Mouse (Mus musculus) c-Kit-positive CD71-positive TER-119-negative erythroid progenitor cells, embryonic 14.5 days (primary cell): ENCODE results near the gene Gm20388.

Experiments
- DNase-seq: peaks from one replicate; pipeline ENCODE4 v3.0.0-alpha.2; 2013; ENCODE audit warnings: low read depth

The Gm20388 gene

DNA sequence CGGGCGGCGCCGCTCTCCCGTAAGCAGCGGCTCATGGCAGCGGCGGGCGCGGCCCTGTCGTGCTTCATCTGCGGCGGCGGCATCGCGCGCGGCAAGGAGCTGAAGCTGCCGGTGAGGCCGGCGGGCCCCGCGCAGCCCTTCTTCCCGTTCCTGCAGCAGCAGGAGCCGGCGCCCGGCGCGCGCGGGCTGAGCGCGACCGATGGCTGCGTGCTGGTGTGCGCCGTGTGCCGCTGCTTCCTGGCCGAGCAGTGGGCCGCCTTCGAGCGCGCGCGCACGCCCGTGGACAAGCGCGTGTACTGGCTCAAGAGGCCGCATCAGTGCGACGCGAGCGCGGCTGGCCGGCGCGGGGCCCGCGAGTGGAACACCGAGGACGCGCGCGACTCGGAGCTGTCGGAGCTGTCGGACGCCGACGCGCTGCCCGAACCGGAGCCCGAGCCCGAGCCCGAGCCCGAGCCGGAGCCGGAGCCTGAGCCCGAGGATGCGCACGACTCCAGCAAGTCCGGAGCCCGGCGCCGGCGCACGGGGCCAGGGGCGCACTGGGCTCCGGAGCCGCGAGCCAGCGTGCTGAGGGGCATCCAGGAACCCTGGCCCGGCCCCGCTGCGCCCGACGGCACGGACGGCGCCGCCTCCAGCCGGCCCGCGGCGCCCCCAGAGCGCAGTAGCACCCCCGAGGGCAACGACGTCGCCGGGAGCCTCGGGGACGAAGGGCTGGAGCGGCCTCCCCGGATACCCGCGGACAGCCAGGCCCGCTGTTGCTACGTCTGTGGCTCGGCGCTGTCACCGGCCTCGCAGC is 318.3 kb downstream of the Gm20388 start:
- DNase-seq = no peak

DNA sequence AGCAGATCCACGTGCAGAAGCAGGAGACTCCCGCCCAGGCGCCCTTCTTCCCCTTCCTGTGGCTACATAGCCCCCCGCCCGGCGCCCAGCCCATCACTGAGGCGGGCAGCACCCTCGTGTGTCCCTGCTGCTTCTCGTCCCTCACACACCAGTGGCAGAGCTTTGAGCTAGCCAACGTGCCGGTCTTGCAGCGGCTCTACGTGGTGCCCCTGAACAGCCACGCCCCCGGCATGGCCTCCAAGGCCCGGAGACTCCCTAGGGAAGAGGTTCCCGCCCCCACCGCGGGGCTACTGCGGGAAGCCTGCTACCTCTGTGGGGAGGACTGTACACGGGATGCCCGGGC is 318.9 kb downstream of the Gm20388 start:
- DNase-seq = no peak

GRCm38 (mm10) chr8:120230081-120230480 is 319.4 kb downstream of the Gm20388 start:
- no peak for DNase-seq

DNA sequence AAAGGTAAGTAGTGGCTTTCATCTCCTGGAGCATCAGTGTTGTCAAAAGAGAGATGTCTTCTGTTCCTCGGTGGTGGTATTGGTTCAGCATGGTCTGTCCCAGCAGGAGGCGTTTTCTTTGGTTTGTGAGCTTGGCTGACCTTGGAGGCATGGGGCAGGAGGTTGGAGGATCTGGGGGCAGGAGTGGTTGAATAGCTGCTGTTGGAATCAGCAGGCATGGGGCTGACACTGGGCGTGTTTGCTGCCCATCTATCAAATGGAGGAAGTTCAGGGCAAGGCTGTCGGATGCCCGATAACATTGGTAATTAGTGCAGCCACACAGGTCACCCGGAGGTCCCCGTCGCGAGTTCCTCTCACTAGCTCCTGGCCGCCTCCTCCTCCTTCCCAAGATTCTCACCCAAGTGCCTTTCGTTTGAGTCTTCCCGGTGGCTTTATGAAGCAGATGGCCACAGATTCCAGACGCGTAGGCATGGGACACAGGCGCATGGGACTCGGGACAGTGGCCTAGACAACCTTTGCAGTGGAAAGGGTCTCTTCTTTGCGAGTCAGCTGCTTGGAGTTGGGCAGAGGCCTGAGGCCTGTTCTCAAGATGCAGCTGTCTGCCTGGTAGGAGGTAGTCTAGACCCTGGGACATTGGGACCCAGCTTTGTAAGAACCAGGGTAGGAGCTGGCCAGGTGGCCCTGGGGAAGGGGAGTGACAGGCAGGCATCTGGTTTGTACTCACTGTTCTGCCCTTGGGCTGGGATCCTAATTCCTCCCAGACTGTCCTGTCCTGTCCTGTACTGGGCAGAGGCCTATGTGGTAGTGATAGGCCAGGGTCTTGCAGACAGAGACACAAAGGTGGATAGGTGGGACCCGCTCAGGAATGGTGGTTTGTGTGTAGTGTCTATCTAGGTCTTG is 320.3 kb downstream of the Gm20388 start:
- no peak for DNase-seq

DNA sequence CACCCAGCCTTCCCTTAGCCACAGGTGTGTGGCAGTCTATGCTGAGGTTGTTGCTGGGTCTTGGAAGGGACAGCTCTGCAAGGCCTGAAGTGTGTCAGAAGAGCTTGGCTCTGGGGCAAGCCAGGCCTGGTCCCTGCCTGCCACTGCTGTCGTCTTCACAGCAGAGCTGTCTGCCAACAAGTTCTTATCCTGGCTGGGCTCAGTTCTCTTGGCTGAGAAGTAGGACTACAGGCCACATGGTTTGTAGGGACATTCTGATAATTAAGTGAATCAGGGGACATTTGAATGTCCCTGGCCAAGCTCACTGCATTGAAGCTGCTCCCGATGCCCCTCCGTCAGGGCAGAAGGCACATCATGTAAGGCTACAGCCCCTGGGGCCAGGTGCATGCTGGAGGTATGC is 321.2 kb downstream of the Gm20388 start:
- no peak for DNase-seq

DNA sequence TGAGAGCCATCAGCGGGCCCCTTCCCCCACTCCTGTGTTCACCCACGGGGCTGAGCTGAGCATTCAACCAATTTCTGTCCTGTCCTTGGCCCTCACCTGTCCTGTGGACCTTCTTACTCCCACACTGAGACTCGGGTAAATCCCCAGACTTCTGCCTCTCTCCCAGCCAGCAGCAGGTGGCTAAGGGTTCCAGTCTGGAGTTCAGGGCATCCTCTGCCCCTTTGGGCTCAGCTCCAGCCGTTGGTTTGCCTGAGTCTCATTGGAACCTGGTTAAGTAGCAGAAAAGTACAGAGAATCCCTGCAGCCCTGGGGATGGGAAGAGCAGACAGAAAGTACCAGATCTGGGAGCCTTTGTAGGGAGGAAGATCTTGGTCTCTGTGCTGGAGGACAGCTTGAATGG is 321.8 kb downstream of the Gm20388 start:
- DNase-seq = no peak

- no peak for DNase-seq
These were observed 322.3 kb downstream of the Gm20388 start for GRCm38 (mm10) chr8:120232913-120233312.

- no peak for DNase-seq
These were observed 323.8 kb downstream of the Gm20388 start for GRCm38 (mm10) chr8:120234457-120234856.

- DNase-seq = no peak
These were observed 324.2 kb downstream of the Gm20388 start for GRCm38 (mm10) chr8:120234866-120235265.

GRCm38 (mm10) chr8:120243222-120243621 is 332.6 kb downstream of the Gm20388 start:
- DNase-seq = no peak

GRCm38 (mm10) chr8:120243916-120244451 is 333.3 kb downstream of the Gm20388 start:
- DNase-seq = no peak

GRCm38 (mm10) chr8:120244553-120244952 is 333.9 kb downstream of the Gm20388 start:
- DNase-seq = no peak

- no peak for DNase-seq
These were observed 337.0 kb downstream of the Gm20388 start for GRCm38 (mm10) chr8:120247618-120248017.

- DNase-seq = no peak
These were observed 337.4 kb downstream of the Gm20388 start for GRCm38 (mm10) chr8:120248031-120248430.

DNA sequence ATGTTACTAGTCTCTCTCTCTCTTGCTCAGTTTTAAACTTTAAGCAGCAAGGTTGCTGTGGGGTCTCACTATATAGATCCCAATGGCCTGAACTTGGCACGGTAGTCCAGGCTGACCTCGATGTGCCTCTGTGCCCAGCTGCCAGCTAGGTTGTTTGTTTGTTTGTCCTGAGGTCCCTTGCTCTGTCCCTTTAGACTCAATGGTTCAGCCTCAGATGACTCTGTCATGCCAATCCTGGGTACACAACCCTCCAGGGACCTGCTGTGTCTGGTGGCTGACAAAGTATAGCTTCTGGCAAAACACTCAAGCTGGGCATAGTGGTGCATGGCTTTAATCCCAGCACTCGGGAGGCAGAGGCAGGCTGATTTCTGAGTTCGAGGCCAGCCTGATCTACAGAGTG is 337.8 kb downstream of the Gm20388 start:
- no peak for DNase-seq

DNA sequence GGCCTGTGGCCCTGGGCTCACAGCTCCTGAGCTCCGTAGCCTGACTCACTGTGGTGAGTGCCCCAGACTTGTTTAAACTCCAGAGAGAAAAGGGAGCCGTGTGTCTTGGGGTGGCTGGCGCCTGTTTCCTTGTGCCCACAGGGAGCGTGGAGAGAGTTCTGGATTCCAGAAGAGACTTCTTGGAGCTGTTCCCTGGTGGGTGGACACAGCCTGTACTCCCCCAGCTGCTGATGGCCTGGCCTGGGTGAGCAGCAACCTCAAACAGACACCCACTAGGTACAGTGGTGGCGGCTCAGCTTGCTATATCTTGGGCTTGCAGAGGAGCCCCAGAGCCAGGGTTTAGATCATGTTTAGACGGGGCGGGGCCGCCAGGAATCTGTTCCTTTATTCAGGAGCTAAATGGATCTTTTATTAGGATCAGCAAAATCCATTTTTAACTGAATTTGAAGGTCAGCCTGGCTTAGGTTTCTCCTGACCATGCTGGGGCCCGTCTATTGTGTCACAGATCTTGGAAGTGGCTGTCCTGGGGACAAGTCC is 339.2 kb downstream of the Gm20388 start:
- no peak for DNase-seq

DNA sequence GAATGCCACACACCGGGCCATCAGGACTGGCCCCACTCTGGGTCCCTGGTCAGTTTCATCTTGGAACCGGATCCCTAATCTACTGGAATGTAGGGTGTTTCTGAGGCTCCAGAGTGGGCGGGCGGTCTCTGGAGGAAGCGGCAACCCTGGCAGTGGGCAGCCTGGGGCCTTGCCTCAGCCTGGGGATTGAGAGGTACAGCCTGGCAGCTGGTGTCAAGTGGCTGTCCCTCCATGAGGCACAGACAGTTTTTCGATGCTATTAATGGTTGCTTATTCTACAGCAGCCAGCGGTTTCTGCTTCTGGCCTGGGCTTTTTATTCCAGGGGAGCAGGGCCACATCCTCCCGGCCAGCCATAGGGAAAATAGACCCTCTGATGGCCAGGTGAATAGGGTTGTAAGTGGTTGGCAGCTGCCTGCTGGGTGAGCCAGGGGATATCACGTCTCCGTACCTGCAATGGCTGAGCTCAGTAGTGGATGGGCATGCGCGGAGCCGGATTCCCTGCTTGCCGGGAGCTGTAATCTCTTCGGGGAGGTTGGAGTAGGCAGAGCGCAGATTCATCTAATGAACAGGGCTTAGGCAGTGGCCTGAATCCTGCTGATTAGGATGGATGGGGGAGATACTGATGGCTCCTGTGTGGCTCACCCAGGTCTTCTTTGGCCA is 340.2 kb downstream of the Gm20388 start:
- DNase-seq = no peak

- DNase-seq = no peak
These were observed 340.9 kb downstream of the Gm20388 start for GRCm38 (mm10) chr8:120251411-120252035.

- no peak for DNase-seq
These were observed 343.0 kb downstream of the Gm20388 start for GRCm38 (mm10) chr8:120253626-120254025.

- no peak for DNase-seq
These were observed 344.9 kb downstream of the Gm20388 start for GRCm38 (mm10) chr8:120255406-120255987.

GRCm38 (mm10) chr8:120256958-120257357 is 346.3 kb downstream of the Gm20388 start:
- no peak for DNase-seq
